Mouse (Mus musculus) small intestine, adult 2 months (tissue): ENCODE data around the gene Prr14l.
"Not testable (repeated sequence)": the region's sequence is repeated elsewhere in the genome, so short reads cannot be mapped to it uniquely, and the experiment has no call there.

Experiments used
- CTCF ChIP-seq: fragments of 200-500 bp; IDR thresholded peaks from 2 replicates; pipeline ENCODE4 v1.5.1; 2012; ENCODE audit warnings: low read depth, mild to moderate bottlenecking, control low read depth, inconsistent platforms, low read length, moderate library complexity, mixed read lengths; ENCODE audit not compliant: insufficient replicate concordance, insufficient read length; ENCODE audit errors: extremely low read depth
- POLR2A ChIP-seq: fragments of 200-500 bp; IDR thresholded peaks from 2 replicates; pipeline ENCODE4 v1.6.1; 2012; ENCODE audit warnings: low read depth, mild to moderate bottlenecking, control low read depth, inconsistent platforms, low read length, moderate library complexity

GRCm38 (mm10) chr5:32786454-32786853 is 67.6 kb downstream of the Prr14l start:
- TF ChIP-seq CTCF, POLR2A: not testable (repeated sequence)
